Mouse (Mus musculus) gastrocnemius, adult 8-10 months (tissue): ENCODE measurements around the gene Smarca2. TPM values are rescaled to one million over a fixed set of nuclear protein-coding genes. Genes with fewer than 3 reads are reported as not detected.

Source experiments
- DNase-seq, 2 experiments: peaks; one replicate each; pipeline ENCODE4 v3.0.0; 2022; ENCODE audit warnings: low spot score in 2 of 2
- total RNA-seq, 4 experiments: library from RNA; stranded (reverse); gene quantifications; 2 replicates each; pipeline ENCODE4 v1.2.4; 2022

Gene Smarca2
- total RNA-seq, 4 experiments from 2014 or later = 46.8 to 65.7 (median 58.7) TPM

GRCm38 (mm10) chr19:26772051-26772583 is 167.3 kb downstream of the Smarca2 start:
- DNase-seq = no peak

GRCm38 (mm10) chr19:26776066-26777025 is 171.5 kb downstream of the Smarca2 start:
- no peak for DNase-seq

DNA sequence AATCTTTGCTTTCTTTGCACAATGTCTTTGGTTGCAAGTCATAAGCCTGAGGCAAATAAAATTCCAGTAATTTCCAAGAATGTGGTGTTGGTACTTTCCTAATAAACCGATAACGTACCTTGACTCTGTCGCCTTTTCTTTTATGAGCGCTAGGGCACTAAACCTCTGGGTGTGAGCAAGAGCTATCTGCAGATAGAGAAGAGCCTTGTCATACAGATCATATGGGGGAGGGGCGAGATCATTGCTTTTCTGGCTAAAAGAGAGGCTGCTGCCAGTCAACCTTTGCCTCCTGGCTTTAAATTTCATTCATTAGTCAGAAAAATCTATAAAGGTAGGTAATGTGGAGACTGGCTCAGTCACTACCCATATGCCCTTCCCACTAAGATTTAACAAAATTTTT is 173.3 kb downstream of the Smarca2 start:
- DNase-seq = no peak

- no peak for DNase-seq
Observed at GRCm38 (mm10) chr19:26781209-26781608, 176.4 kb downstream of the Smarca2 start.

GRCm38 (mm10) chr19:26788446-26788845 is 183.6 kb downstream of the Smarca2 start:
- no peak for DNase-seq

DNA sequence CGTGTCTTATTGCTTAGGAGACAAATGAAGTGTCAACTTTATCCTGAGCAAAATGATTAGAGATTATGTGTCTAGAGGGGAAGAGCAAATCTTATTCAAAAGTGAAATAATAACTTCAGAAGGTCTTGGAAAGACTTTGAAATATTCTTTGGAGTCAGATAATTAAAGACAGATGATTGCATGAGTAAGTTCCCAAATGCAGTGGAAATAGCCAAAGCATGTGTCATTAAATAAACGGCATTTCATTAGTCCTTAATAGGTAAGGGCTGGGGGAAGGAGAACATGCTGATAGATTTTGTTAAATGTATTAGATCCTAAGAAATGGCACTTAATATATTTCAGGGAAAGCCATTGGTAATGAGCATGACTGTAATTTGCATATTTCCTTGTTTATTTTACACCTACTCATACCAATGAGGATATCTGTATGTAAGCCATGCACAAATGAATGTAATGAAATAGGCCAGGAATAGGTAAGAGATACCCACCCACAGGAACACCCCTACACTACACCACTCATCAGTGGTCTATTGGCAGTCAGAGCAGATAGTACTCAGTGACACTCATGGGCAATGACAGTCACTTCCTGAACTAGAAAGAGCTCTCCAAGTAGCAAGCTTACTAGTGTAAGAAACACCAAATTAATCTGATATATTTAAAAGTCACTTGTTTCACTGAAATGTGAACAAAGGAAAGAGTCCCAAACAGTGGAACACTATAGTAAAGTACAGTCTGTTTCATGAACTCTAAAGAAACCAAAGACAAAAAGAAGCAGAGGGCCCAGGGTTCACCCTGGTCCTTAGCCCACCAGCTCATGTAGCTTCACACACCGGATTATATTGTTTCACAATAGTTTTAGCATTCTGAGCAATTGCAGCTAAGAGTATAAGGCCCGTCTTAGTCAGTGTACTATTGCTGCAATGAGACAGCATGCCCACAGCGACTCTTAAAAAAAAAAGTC is 185.8 kb downstream of the Smarca2 start:
- no peak for DNase-seq

DNA sequence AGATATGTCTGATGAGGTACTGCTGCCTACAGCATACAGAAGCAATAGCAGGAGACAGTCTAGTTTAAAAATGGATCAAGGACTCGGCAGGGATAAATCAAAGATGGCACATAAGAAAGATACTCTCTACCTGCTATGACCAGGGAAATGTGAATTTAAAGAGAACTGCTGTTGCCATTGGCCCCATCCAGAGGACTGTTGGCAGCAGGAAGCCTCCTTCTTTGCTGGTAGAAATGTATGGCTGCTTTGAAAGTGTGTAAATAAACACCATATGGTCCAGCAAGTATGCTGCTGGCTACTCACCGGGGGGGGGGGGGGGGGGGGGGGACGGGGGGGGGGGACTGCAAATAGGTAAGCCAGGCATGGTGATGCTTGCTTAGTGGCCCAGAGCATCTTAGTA is 189.5 kb downstream of the Smarca2 start:
- DNase-seq = no peak

DNA sequence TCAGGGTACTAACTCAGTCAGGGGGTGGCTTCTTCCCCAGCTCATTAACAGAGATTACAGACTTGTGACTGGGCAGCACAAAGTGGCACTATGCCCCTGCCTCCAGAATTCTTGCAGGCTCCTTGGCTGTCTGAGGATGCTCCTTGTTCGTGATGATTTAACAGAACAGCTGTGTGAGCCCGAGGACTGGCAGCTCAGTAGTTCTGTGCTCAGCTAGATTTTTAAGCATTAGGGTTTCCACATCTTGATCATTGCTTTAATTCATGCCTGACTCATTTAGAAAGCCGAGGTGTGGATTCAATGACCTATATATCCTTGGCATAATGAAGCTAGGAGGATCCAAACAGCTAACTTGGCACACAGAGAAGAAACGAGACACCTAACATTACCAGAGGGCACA is 191.2 kb downstream of the Smarca2 start:
- no peak for DNase-seq

DNA sequence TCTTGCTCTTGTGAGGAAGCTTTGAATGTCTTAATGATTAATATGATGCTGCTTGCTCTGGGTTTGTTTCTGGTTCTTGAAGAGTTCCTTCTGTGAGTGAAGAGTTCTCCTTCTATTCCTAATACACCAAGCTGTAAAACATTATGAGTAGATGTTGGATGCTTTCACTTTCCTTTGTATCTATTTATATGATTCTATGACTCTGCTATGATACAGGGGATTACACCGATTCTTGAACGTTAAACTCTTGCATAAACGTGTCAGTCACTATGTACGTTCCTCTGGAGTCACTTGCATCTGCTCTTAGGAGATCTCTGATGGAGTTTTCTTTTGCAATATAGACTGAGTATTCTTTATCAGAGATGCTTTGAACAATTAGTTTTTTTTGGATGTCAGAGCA is 199.6 kb downstream of the Smarca2 start:
- DNase-seq = no peak

GRCm38 (mm10) chr19:26814629-26815028 is 209.8 kb downstream of the Smarca2 start:
- no peak for DNase-seq

DNA sequence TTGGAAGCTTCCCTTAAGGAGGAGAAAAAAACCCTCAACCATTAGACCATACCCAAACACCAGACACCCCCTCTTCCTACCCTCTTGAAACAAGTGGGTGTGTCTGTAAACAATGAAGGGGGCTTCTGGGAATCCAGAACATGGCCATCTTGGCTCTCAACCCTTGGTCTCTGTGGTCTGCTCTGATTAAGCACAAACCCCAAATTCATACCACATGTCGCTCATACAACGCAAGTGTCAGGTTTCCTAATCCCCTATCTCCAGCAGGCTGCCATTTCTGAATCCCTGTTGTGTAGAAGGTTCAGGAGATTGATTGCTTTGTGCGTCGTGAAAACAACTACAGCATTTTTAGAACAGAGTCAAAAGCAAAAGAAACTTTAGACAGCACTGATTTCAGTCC is 213.1 kb downstream of the Smarca2 start:
- DNase-seq = no peak
